ENCODE assay signal across 25 mouse cellular contexts in genomic region chr4:59831038-59831437, GRCm38 (mm10). TPM values are rescaled to one million over a fixed set of nuclear protein-coding genes. Genes with fewer than 3 reads are reported as not detected.
DNase-seq lines count a peak whose midpoint lies in the region; TF ChIP-seq lines count a peak whose summit lies in the region.
"Had no signal": no experiment of that assay in that cellular context is flagged by ENCODE, and none has a peak within 500 bp of the region (broad histone marks: within the 10 kb centered on the region; RNA-seq: fewer than 3 reads in every experiment).

No protein-coding gene starts in this region.

- intact Hi-C loops in heart, postnatal 10 days (cut with DNase I): no loop called here

- WGBS in lung, adult 2 months: 67% methylated on average over 5 of the region's 5 CpGs

- H3K27ac ChIP-seq in embryonic fibroblast, embryonic 13.5 days (ENCODE audit: insufficient read depth, low read length): peak overlapping the region; percentile 49; the same call in 1 of the 2 replicates
- H3K27ac ChIP-seq: embryonic facial prominence, embryonic 12.5 days; embryonic facial prominence, embryonic 15.5 days; forebrain, embryonic 12.5 days; forebrain, embryonic 15.5 days; heart, embryonic 15.5 days; hindbrain, embryonic 14.5 days; hindbrain, postnatal 0 days had no signal

- TF ChIP-seq POLR2A in lung, adult 2 months (IDR thresholded peaks at IDR 0.05; ENCODE audit: borderline replicate concordance, extremely low read depth, low read depth, low read length): no peak
- no peak for TF ChIP-seq POLR2A in embryonic fibroblast, embryonic 13.5 days (IDR thresholded peaks at IDR 0.05; ENCODE audit: low read depth, low read length)

- DNase-seq in lung, adult 18-20 months: peak; percentile 67 to 72
- DNase-seq in lung, adult 2 months: no peak
- DNase-seq in lung, postnatal 25 days (ENCODE audit: low spot score): peak; percentile 76
- no peak for DNase-seq in kidney, postnatal 4 days
- no peak for DNase-seq in heart, postnatal 10 days
- DNase-seq: adrenal gland, adult 2 months; adrenal gland, postnatal 25 days; B cell, adult 2 months; cerebellum, adult 18-20 months; cerebellum, adult 9-10 months; cerebellum, postnatal 14 days; gastrocnemius, postnatal 25 days; heart, adult 18-20 months; heart, postnatal 14 days; heart, postnatal 4 days had no signal

- TF ChIP-seq CTCF in lung, adult 2 months (IDR thresholded peaks at IDR 0.05; ENCODE audit: insufficient read depth, low read length): no peak
- no peak for TF ChIP-seq CTCF in embryonic fibroblast, embryonic 13.5 days (IDR thresholded peaks at IDR 0.05; ENCODE audit: borderline replicate concordance, insufficient read depth, low read length)

- H3K4me1 ChIP-seq in lung, adult 2 months (ENCODE audit: control insufficient read depth, insufficient read depth, low read length): no peaks in the 10 kb centered on the region
- peaks cover 22% of the 10 kb centered on the region for H3K4me1 ChIP-seq in embryonic fibroblast, embryonic 13.5 days (ENCODE audit: control insufficient read depth, insufficient read depth, low read length)
- H3K4me1 ChIP-seq: embryonic facial prominence, embryonic 12.5 days; forebrain, embryonic 12.5 days; heart, embryonic 12.5 days; heart, embryonic 15.5 days had no signal

- no peak overlapping the region for H3K4me3 ChIP-seq in lung, adult 2 months (replicated peaks; ENCODE audit: extremely low read depth, low read depth, low read length)
- no peak overlapping the region for H3K4me3 ChIP-seq in embryonic fibroblast, embryonic 13.5 days (ENCODE audit: insufficient read depth, low read length)
- H3K4me3 ChIP-seq: embryonic facial prominence, embryonic 12.5 days; embryonic facial prominence, embryonic 15.5 days; erythroblast, embryonic 14.5 days; forebrain, embryonic 12.5 days; forebrain, embryonic 15.5 days; heart, embryonic 12.5 days; heart, embryonic 15.5 days had no signal

RNA-seq across cellular contexts. Expression of gene Snx30, which starts 25.4 kb away (rescaled TPM):
- 5.1 and 7.0 TPM in 2 replicates for polyA plus RNA-seq in lung, adult 2 months (2012; rRNA removed)
- 14.7 and 20.2 TPM in 2 replicates for polyA plus RNA-seq in embryonic fibroblast, embryonic 13.5 days (2011; ENCODE audit: insufficient read length, low read depth, missing spikeins)
- total RNA-seq in heart, postnatal 10 days (2021): 1 to 10 TPM; 8.1 to 8.9 TPM

RNA-seq across cellular contexts. Expression of gene Inip, which starts 29.6 kb away (rescaled TPM):
- polyA plus RNA-seq in lung, adult 2 months (2012; rRNA removed): 6.8 and 8.9 TPM in 2 replicates
- 17.9 and 19.8 TPM in 2 replicates for polyA plus RNA-seq in embryonic fibroblast, embryonic 13.5 days (2011; ENCODE audit: insufficient read length, low read depth, missing spikeins)
- 10 to 100 TPM; 13.5 to 17.4 TPM for total RNA-seq in heart, postnatal 10 days (2021)

Comparison
In these comparisons a context has a peak if more than half of its experiments do, and no peak if none do; other contexts are left out.
1. DNase-seq: peak in lung, adult 18-20 months (2 of 2) and lung, postnatal 25 days (single experiment); none in lung, adult 2 months (single experiment), kidney, postnatal 4 days (0 of 2) and heart, postnatal 10 days (0 of 2).